Mouse (Mus musculus) kidney, postnatal 0 days (tissue): ENCODE measurements at regions not wholly inside any gene's neighbourhood (a gene's known extent, or its start where the extent isn't known, plus 50 kb on each side); places are given as distances from the start of the nearest gene placed in this dataset.
A peak's percentile ranks its signal among the peaks of the same experiment; 100 is the strongest.

Experiments
- ATAC-seq: fragments of 200-750 bp; cut with Nextera tagmentation; replicated peaks from 2 replicates; pipeline ENCODE4 v1.8.0; 2017; ENCODE audit warnings: low read depth, moderate number of reproducible peaks, moderate TSS enrichment, moderate library complexity; ENCODE audit not compliant: low FRiP score
- DNase-seq: peaks from one replicate; pipeline ENCODE4 v3.0.0-alpha.2; 2016; ENCODE audit warnings: low spot score
- H3K27ac ChIP-seq: fragments of 300-500 bp; sonication (generic); 2 replicates; pipeline ENCODE4 v1.5.1; 2014; ENCODE audit warnings: mild to moderate bottlenecking
- H3K27me3 ChIP-seq: fragments of 300-500 bp; sonication (generic); 2 replicates; pipeline ENCODE4 v1.6.1; 2014; ENCODE audit warnings: low read length, mixed read lengths; ENCODE audit not compliant: insufficient read depth
- H3K36me3 ChIP-seq: fragments of 300-500 bp; sonication (generic); 2 replicates; pipeline ENCODE4 v1.6.1; 2014; ENCODE audit warnings: low read length, mixed read lengths; ENCODE audit not compliant: insufficient read depth
- H3K4me1 ChIP-seq: fragments of 300-500 bp; sonication (generic); replicated peaks from 2 replicates; pipeline ENCODE4 v1.6.1; 2014; ENCODE audit warnings: antibody characterized with exemption, low read length, mixed read lengths; ENCODE audit not compliant: insufficient read depth
- H3K4me2 ChIP-seq: fragments of 300-500 bp; sonication (generic); 2 replicates; pipeline ENCODE4 v1.6.1; 2014; ENCODE audit warnings: mild to moderate bottlenecking, low read length, moderate library complexity, mixed read lengths
- H3K4me3 ChIP-seq: fragments of 300-500 bp; sonication (generic); replicated peaks from 2 replicates; pipeline ENCODE4 v1.5.1; 2014; ENCODE audit warnings: low read depth, low read length
- H3K9ac ChIP-seq: fragments of 300-500 bp; sonication (generic); 2 replicates; pipeline ENCODE4 v1.6.1; 2014; ENCODE audit warnings: low read depth, low read length
- H3K9me3 ChIP-seq: fragments of 300-500 bp; sonication (generic); replicated peaks from 2 replicates; pipeline ENCODE4 v1.6.1; 2016; ENCODE audit warnings: low read length, inconsistent platforms, mixed read lengths
- CTCF ChIP-seq: IDR thresholded peaks from 2 replicates; pipeline ENCODE4 v1.5.1; 2016; ENCODE audit warnings: antibody characterized with exemption, low read depth, mild to moderate bottlenecking, moderate library complexity
- WGBS: fragments of 180-500 bp; shearing (Covaris S2); extraction: QIAGEN DNeasy Blood & Tissue Kit; methylation state at CpG from one replicate; pipeline ENCODE4 v1.1.7; 2014; 5-methylcytosine and 5-hydroxymethylcytosine counted together

DNA sequence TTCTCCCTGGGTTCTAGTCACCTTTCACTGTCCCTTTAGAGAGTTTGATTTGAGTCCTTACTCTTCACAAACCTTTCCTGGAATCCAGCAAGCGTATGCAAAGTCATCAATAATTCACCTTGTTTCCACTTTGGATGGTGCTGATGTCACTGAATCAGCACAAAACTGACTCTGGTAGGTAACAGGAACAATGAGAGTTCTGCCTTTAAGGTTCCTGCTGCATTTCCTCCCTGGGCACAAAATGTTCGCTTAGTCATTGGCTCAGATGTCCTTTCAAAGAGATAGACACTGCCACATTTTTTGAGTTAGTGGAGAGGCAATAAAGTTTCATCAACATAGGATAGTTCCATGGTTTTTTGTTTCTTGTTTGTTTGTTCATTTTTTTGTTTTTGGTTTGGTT lies 664.4 kb upstream of the Tbl1xr1 start:
- no peak overlapping the region for H3K4me3 ChIP-seq
- ATAC-seq, result no peak
- 81% methylated on average over 2 of the region's 2 CpGs for WGBS

DNA sequence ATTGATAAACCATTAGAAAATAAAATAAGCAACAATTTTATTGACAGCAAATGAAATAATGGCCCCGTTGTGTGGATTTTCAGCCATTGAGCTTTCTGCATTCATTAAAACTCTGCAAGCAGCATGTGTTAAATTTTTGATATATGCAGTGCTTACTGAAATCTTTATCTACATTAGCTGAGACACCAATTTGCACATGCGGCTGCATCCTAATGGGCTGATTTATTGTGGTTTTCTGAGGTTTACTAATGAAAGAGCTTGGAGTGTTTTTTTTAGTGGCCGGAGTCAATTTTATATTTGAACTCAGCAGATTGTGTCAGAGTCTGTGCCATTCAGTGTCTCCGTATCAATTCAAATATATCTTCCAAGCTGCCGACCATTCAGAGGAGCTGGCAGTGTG lies 653.3 kb upstream of the Tbl1xr1 start:
- Histone ChIP-seq H3K4me1 (no peaks in the 10 kb centered on the region), H3K27me3 (no peaks in the 10 kb centered on the region), H3K36me3 (no peaks in the 10 kb centered on the region), H3K4me3 (no peak overlapping the region), H3K27ac (no peak overlapping the region), H3K4me2 (no peak overlapping the region), H3K9ac (no peak overlapping the region), H3K9me3 (no peaks in the 10 kb centered on the region)
- 78% methylated on average over 5 of the region's 5 CpGs for WGBS
- TF ChIP-seq CTCF, result no peak
- no peak for DNase-seq
- no peak for ATAC-seq

More for the DNA sequence above, 664.4 kb upstream of the Tbl1xr1 start:
- H3K36me3 ChIP-seq, result no peaks in the 10 kb centered on the region
- H3K9ac ChIP-seq, result no peak overlapping the region
- no peak overlapping the region for H3K27ac ChIP-seq
- TF ChIP-seq CTCF, result no peak
- no peak overlapping the region for H3K4me2 ChIP-seq
- H3K4me1 ChIP-seq, result no peaks in the 10 kb centered on the region
- no peaks in the 10 kb centered on the region for H3K9me3 ChIP-seq
- DNase-seq, result no peak
- H3K27me3 ChIP-seq, result no peaks in the 10 kb centered on the region

DNA sequence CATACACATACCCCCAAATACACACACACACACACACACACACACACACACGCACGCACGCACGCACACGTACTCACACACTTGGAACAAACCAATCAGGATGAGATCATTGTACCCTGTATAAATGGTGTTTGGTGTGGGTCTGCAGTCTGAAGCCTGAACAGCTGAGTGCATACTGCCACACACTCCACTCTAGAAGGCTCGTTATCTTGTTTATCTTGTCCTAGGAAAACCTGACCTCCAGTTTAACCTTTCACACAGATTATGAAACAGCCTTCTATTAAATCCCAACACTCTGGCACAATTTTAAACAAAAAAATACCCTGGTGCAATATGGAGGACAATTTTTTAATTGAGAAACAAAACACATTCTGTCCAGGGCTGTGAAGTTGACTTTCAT lies 649.9 kb upstream of the Tbl1xr1 start:
- no peaks in the 10 kb centered on the region for H3K4me1 ChIP-seq
- H3K4me2 ChIP-seq, result no peak overlapping the region
- no peak overlapping the region for H3K27ac ChIP-seq
- H3K36me3 ChIP-seq, result no peaks in the 10 kb centered on the region
- TF ChIP-seq CTCF, result no peak
- no peak for ATAC-seq
- no peaks in the 10 kb centered on the region for H3K9me3 ChIP-seq
- H3K4me3 ChIP-seq, result no peak overlapping the region
- no peak overlapping the region for H3K9ac ChIP-seq
- DNase-seq, result peak; percentile 7
- WGBS, result 77% methylated on average over 6 of the region's 6 CpGs
- no peaks in the 10 kb centered on the region for H3K27me3 ChIP-seq

DNA sequence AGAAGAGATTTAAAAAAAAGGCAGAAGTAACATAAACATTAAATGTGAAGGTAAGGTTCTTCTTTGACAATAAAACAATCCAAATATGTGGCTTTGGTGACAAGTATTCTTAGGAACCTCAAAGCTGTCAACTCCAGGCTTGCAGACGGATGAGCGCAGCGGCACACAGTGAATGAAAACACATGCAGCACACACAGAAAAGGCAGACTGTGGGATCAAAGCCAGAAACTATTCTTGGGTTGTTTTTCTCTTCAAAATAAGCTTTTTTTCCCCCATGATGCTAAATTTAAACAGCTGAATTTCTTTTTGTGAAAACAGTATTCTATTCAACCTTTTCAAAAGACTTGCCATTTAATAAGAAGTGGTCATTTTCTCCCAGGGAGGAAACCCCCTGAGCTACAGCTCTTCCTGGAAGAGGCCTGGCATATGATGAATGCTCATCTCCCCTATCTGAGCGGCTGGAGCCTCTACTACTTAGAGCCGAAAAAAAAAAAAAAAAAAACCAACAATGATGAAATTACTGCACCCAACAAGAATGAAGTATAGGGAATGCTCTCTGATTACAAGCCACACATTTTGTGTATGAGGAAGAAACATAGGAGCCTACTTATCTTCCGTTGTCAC lies 648.9 kb upstream of the Tbl1xr1 start:
- no peak overlapping the region for H3K4me3 ChIP-seq
- no peak overlapping the region for H3K27ac ChIP-seq
- no peak overlapping the region for H3K4me2 ChIP-seq
- no peaks in the 10 kb centered on the region for H3K4me1 ChIP-seq
- ATAC-seq (no peak), DNase-seq (peak; percentile 57)
- no peaks in the 10 kb centered on the region for H3K36me3 ChIP-seq
- H3K9me3 ChIP-seq, result no peaks in the 10 kb centered on the region
- WGBS, result 51% methylated on average over 6 of the region's 6 CpGs
- H3K27me3 ChIP-seq, result no peaks in the 10 kb centered on the region
- no peak for TF ChIP-seq CTCF
- no peak overlapping the region for H3K9ac ChIP-seq

DNA sequence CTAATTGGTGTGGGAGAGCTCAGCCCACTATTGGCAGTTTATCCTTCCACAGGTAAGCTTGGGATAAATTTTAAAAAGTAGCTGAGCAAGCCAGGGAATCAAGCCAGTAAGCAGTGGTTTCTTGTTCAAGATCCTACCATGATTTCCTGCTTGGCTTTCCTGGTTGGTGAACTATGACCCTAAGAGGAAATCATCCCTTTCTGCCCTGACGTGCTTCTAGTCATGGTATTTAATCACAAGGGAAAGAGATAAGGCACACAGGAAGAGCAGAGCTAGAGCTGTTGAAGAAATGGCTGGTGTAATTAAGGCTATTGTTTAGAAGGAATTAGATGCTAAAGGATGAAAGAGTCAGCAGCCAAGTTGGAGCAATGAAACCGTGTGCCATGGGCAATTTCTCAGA lies 648.3 kb upstream of the Tbl1xr1 start:
- Histone ChIP-seq H3K27ac (no peak overlapping the region), H3K4me3 (no peak overlapping the region), H3K27me3 (no peaks in the 10 kb centered on the region), H3K9ac (no peak overlapping the region), H3K4me2 (no peak overlapping the region), H3K9me3 (no peaks in the 10 kb centered on the region), H3K36me3 (no peaks in the 10 kb centered on the region), H3K4me1 (no peaks in the 10 kb centered on the region)
- no peak for ATAC-seq
- DNase-seq, result peak; percentile 54
- no peak for TF ChIP-seq CTCF
- WGBS, result 26% methylated on average over 2 of the region's 2 CpGs

DNA sequence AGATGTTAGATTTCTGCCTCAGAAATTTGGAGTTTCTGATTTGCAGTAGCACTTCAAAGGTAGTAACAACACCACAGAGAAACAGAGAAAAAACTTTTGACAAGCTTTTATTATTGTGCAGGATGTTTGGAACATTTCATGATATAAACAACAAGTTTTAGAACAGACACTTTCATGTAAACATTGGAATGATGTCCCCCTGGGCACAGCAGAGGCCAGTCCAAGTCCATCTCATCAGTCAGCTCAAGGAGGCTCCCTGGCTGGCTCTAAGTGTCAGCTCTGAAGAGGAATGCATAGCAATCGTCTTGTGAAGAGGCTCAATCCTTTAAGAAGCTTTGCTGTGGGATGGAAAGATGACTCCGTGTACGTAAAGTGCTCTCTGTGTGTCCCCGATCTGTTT lies 612.2 kb upstream of the Tbl1xr1 start:
- Histone ChIP-seq H3K4me3 (no peak overlapping the region), H3K9me3 (no peaks in the 10 kb centered on the region), H3K9ac (no peak overlapping the region), H3K4me1 (no peaks in the 10 kb centered on the region), H3K36me3 (no peaks in the 10 kb centered on the region), H3K27ac (no peak overlapping the region), H3K4me2 (no peak overlapping the region), H3K27me3 (no peaks in the 10 kb centered on the region)
- no peak for DNase-seq
- TF ChIP-seq CTCF, result no peak
- 81% methylated on average over 4 of the region's 4 CpGs for WGBS
- no peak for ATAC-seq

DNA sequence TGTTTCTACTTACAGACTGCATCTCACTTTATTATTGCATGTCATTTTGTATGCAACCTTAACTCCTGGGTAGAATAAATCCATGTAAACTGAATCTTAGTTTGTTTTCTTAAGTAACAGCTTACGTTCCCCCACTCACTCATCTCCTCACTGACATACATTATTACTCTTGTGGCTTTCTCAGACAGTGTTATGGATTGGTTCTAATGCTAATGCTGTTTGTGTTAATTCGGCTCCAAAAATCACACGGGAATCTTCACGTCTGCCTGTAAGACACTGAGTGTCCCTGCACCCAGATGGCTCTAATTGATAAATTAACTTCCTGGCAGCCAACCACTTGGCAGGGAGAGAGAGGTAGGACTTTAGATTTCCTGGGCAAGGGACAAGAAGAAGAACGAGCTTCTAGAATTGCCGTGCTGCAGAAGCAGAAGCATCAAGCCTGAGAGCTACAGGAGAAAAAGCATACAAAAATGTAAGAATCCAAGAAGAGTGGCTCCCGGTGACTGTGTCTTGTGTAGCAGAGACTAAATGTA lies 610.3 kb upstream of the Tbl1xr1 start:
- TF ChIP-seq CTCF, result no peak
- H3K9me3 ChIP-seq, result no peaks in the 10 kb centered on the region
- 35% methylated on average over 7 of the region's 7 CpGs for WGBS
- no peak overlapping the region for H3K4me3 ChIP-seq
- no peak overlapping the region for H3K27ac ChIP-seq
- ATAC-seq (no peak), DNase-seq (peak; percentile 8)
- no peaks in the 10 kb centered on the region for H3K27me3 ChIP-seq
- no peaks in the 10 kb centered on the region for H3K36me3 ChIP-seq
- no peak overlapping the region for H3K9ac ChIP-seq
- no peaks in the 10 kb centered on the region for H3K4me1 ChIP-seq
- H3K4me2 ChIP-seq, result no peak overlapping the region
